Mouse (Mus musculus) retina, embryonic 14.5 days (tissue): ENCODE measurements around the gene Aadac.

Source experiments
- DNase-seq: peaks from one replicate; pipeline ENCODE4 v3.0.0-alpha.2; 2015; ENCODE audit warnings: low spot score

Gene Aadac

GRCm38 (mm10) chr3:60025417-60025816 lies at the start of gene Aadac:
Gene Aadac, plus strand, starts transcription at chr3:60025717.
- no peak for DNase-seq

GRCm38 (mm10) chr3:60003622-60004021 lies 21.9 kb upstream of the Aadac start:
- no peak for DNase-seq

- no peak for DNase-seq
Measured at GRCm38 (mm10) chr3:60006443-60006842, 19.1 kb upstream of the Aadac start, which contains the start of gene Aadacl2. Gene Aadacl2, plus strand, starts transcription at chr3:60006743.

- no peak for DNase-seq
Measured at GRCm38 (mm10) chr3:60031511-60031910, 6.0 kb downstream of the Aadac start.

GRCm38 (mm10) chr3:60046221-60046913 lies 20.9 kb downstream of the Aadac start:
- no peak for DNase-seq

GRCm38 (mm10) chr3:60053231-60053927 lies 27.9 kb downstream of the Aadac start:
- no peak for DNase-seq

- DNase-seq = no peak
Measured at GRCm38 (mm10) chr3:60053931-60054330, 28.4 kb downstream of the Aadac start.

GRCm38 (mm10) chr3:60056451-60056850 lies 30.9 kb downstream of the Aadac start:
- peak; percentile 59 for DNase-seq

GRCm38 (mm10) chr3:60057070-60057808 lies 31.7 kb downstream of the Aadac start:
- DNase-seq = no peak

GRCm38 (mm10) chr3:60057809-60058082 lies 32.2 kb downstream of the Aadac start:
- no peak for DNase-seq

GRCm38 (mm10) chr3:60078883-60079415 lies 53.4 kb downstream of the Aadac start:
- no peak for DNase-seq

GRCm38 (mm10) chr3:60080572-60080971 lies 55.1 kb downstream of the Aadac start:
- no peak for DNase-seq

GRCm38 (mm10) chr3:60081648-60082047 lies 56.1 kb downstream of the Aadac start, which contains the start of gene Sucnr1:
Gene Sucnr1, plus strand, starts transcription at chr3:60081869.
- DNase-seq = peak; percentile 12

GRCm38 (mm10) chr3:60082746-60083145 lies 57.2 kb downstream of the Aadac start:
- DNase-seq = no peak

GRCm38 (mm10) chr3:60085729-60086128 lies 60.2 kb downstream of the Aadac start:
- DNase-seq = no peak
